25 mouse cellular contexts compared by ENCODE assay signal in genomic region chr8:37424588-37424987, GRCm38 (mm10).
"Had no signal": no experiment of that assay in that cellular context is flagged by ENCODE, and none has a peak within 500 bp of the region (broad histone marks: within the 10 kb centered on the region; RNA-seq: fewer than 3 reads in every experiment).

No protein-coding gene starts in this region.

- H3K27me3 ChIP-seq: heart, embryonic 12.5 days; hindbrain, embryonic 12.5 days; intestine, embryonic 15.5 days; limb, embryonic 12.5 days had no signal

- DNase-seq: forebrain, postnatal 0 days; gastrocnemius, adult 2 months; gastrocnemius, postnatal 10 days; gastrocnemius, postnatal 25 days; heart, adult 18-20 months; heart, postnatal 10 days; heart, postnatal 4 days; kidney, adult 18-20 months; kidney, adult 8-10 months; kidney, postnatal 10 days; kidney, postnatal 25 days; kidney, postnatal 4 days had no signal

- H3K4me2 ChIP-seq: heart, embryonic 12.5 days; hindbrain, embryonic 12.5 days; hindbrain, embryonic 14.5 days; intestine, embryonic 15.5 days; limb, embryonic 12.5 days had no signal

- H3K9me3 ChIP-seq: heart, embryonic 10.5 days; heart, embryonic 12.5 days; hindbrain, embryonic 10.5 days; hindbrain, embryonic 12.5 days; intestine, embryonic 15.5 days; limb, embryonic 10.5 days; limb, embryonic 12.5 days had no signal

- H3K36me3 ChIP-seq: heart, embryonic 10.5 days; heart, embryonic 12.5 days; hindbrain, embryonic 10.5 days; hindbrain, embryonic 12.5 days; intestine, embryonic 15.5 days; limb, embryonic 10.5 days; limb, embryonic 12.5 days had no signal

- H3K4me3 ChIP-seq: gastrocnemius, adult 2 months; heart, embryonic 10.5 days; heart, embryonic 12.5 days; hindbrain, embryonic 10.5 days; hindbrain, embryonic 12.5 days; intestine, embryonic 15.5 days; layer of hippocampus, adult 2 months; left cerebral cortex, adult 2 months; limb, embryonic 10.5 days; limb, embryonic 12.5 days had no signal

- H3K27ac ChIP-seq: gastrocnemius, adult 2 months; heart, embryonic 10.5 days; hindbrain, embryonic 10.5 days; hindbrain, embryonic 12.5 days; hindbrain, embryonic 14.5 days; intestine, embryonic 15.5 days; layer of hippocampus, adult 2 months; left cerebral cortex, adult 2 months; limb, embryonic 10.5 days; limb, embryonic 12.5 days had no signal

- H3K9ac ChIP-seq: forebrain, postnatal 0 days; heart, embryonic 12.5 days; hindbrain, embryonic 12.5 days; hindbrain, embryonic 14.5 days; intestine, embryonic 15.5 days; limb, embryonic 12.5 days had no signal

- H3K4me1 ChIP-seq: heart, embryonic 10.5 days; heart, embryonic 12.5 days; hindbrain, embryonic 10.5 days; hindbrain, embryonic 12.5 days; intestine, embryonic 15.5 days; limb, embryonic 10.5 days; limb, embryonic 12.5 days had no signal

- ATAC-seq: forebrain, postnatal 0 days; hindbrain, embryonic 16.5 days; inflammation-experienced regulatory T-cells, adult 6 months; intestine, embryonic 15.5 days; intestine, postnatal 0 days had no signal
